Mouse (Mus musculus) mature B cell (primary cell): ENCODE data around the gene Cdt1.

Source experiments
- in situ Hi-C: fragments of 300-500 bp; cut with MboI; formaldehyde crosslinking; loops from 2 replicates; pipeline ENCODE4 v1.14.3; 2019

The Cdt1 gene

GRCm38 (mm10) chr8:122611295-122612133 lies 43.7 kb downstream of the Cdt1 start, which contains the start of the genes Galns and Trappc2l:
TSS of gene Galns (minus strand) at chr8:122611463.
TSS of gene Trappc2l (plus strand) at chr8:122611640.
- in situ Hi-C loops: loop anchor here (10.0 kb wide), 2 partner anchors 63 to 223 kb away; no protein-coding TSS in a partner anchor

DNA sequence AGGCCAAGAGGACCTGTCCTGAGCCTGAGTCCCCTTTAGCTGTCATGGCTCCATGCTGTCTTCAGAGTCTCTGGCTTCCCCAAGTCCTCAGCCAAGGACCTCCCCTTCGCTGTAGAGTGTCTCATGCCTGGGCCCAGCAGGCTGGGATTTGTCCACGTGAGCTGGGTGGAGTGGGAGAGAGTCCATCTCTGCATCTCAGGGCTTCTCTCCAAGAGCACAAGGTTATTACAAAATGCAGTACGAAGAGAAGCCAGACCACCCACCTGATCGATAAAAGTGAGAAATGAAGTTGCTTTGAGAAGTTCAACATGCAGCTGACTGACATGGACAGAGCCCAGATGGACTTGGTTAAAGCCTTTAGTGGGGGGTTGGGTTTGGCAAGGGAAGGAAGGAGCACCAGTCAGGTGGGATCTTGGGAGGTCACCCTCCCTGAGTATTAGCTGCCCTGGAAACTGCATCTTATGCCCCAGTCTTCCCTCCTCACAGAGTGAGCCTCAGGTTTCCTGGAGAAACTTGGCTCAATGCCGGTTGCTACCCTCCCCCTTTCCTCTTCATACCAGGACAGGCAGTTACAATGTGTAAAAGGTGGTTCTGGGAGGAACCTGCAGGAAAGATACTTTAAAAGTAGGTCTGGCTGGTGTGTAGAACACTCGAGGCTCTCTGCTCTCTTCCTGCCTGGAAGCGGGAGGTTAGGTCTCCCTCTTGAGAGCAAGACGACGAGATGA lies 48.5 kb downstream of the Cdt1 start:
- in situ Hi-C loops: loop anchor here (10.0 kb wide), 2 partner anchors 58 to 218 kb away; no protein-coding TSS in a partner anchor

- in situ Hi-C loops: loop anchor here (10.0 kb wide), 2 partner anchors 57 to 217 kb away; no protein-coding TSS in a partner anchor
These were observed 50.2 kb downstream of the Cdt1 start for GRCm38 (mm10) chr8:122617947-122618546.

DNA sequence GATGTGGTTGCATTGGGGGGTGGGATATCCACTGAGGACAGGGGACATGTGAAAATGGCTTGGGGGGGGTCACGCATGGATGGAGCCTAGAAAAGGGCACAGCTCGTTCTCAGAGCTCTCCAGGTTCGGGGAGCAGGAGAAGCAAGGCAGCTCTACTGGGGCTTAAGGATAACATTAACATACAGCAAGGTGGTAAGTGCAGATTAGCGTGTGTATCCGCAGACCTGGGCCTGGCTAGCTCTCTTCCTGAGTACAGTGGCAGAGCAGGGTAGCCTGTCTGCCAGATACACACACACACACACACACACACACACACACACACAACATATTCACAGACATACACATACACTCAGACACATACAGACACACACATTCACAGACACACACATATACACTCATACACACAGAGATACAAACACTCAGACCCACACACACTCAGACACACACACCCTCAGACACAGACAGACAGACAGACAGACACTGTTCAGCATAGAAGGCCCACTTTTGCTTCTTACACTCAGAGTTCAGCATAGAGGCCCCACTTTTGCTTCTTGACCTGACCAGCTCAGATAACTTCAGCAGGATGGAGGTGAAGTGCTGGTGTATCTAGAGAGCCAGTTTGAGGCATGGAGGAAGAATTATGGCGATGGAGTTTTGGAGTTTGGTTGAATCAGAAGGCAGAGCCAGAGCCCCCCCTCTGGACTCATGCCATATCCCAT lies 51.0 kb downstream of the Cdt1 start:
- in situ Hi-C loops: loop anchor here (10.0 kb wide), 2 partner anchors 56 to 216 kb away; no protein-coding TSS in a partner anchor

DNA sequence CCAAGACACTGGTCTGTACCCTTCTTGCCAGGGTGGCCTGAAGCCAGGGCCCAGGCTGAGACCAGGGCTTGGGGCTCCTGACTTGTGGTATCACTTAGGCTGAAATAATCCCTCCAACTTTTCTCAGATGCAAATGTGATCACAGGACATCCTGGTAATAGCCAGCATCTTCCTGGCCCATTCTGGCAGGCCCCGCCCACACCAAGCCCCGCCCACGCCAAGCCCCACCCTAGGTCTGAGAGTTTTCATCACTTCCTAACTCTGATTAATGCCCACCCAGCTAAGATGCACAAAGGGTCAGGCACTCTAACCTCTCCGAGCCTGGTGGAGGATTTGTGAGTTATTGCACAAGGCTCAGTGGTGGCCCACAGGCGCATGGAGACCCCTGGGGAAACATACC lies 52.6 kb downstream of the Cdt1 start:
- in situ Hi-C loops: no loop called here

GRCm38 (mm10) chr8:122622727-122623126 lies 54.9 kb downstream of the Cdt1 start, which contains the start of gene Pabpn1l:
TSS of gene Pabpn1l (minus strand) at chr8:122622739.
- in situ Hi-C loops: no loop called here
